Mouse (Mus musculus) spleen, adult 2 months (tissue): ENCODE results near the gene Btnl2. TPM values are rescaled to one million over a fixed set of nuclear protein-coding genes. Genes with fewer than 3 reads are reported as not detected.

Source experiments
- DNase-seq, 2 experiments: peaks; one replicate each; pipeline versions ENCODE4 v3.0.0 to v3.0.0-alpha.2; 2012 to 2021; ENCODE audit warnings: low spot score in 2 of 2, low read depth in 1 of 2
- H3K27ac ChIP-seq: fragments of 200-500 bp; 2 replicates; pipeline ENCODE4 v1.5.1; 2012; ENCODE audit warnings: low read length, inconsistent platforms; ENCODE audit not compliant: insufficient read depth
- H3K27me3 ChIP-seq: fragments of 200-500 bp; 2 replicates; pipeline ENCODE4 v1.6.1; 2012; ENCODE audit warnings: mild to moderate bottlenecking, moderate library complexity, low read length, inconsistent platforms; ENCODE audit not compliant: control insufficient read depth, insufficient read depth
- H3K36me3 ChIP-seq: fragments of 200-500 bp; 2 replicates; pipeline ENCODE4 v1.6.1; 2012; ENCODE audit warnings: mild to moderate bottlenecking, low read length, inconsistent platforms; ENCODE audit not compliant: control insufficient read depth, insufficient read depth
- H3K4me1 ChIP-seq: fragments of 200-500 bp; 2 replicates; pipeline ENCODE4 v1.6.1; 2011; ENCODE audit warnings: inconsistent platforms; ENCODE audit not compliant: control insufficient read depth, insufficient read depth, insufficient read length
- H3K4me3 ChIP-seq: fragments of 200-500 bp; 2 replicates; pipeline ENCODE4 v1.5.1; 2011; ENCODE audit warnings: mild to moderate bottlenecking, inconsistent platforms; ENCODE audit not compliant: insufficient read depth, insufficient read length; ENCODE audit errors: extremely low read depth
- CTCF ChIP-seq: fragments of 200-500 bp; IDR thresholded peaks from 2 replicates; pipeline ENCODE4 v1.5.1; 2011; ENCODE audit warnings: mild to moderate bottlenecking, inconsistent platforms; ENCODE audit not compliant: insufficient read depth, insufficient read length, insufficient replicate concordance; ENCODE audit errors: extremely low read depth
- POLR2A ChIP-seq: fragments of 200-500 bp; IDR thresholded peaks from 2 replicates; pipeline ENCODE4 v1.6.1; 2011; ENCODE audit warnings: low read depth, low read length, inconsistent platforms
- WGBS: fragments of 180-500 bp; shearing (Covaris S2); methylation state at CpG from one replicate; pipeline ENCODE4 v1.1.7; 2018; 5-methylcytosine and 5-hydroxymethylcytosine counted together
- polyA plus RNA-seq: library from polyadenylated mRNA; depleted of rRNA; stranded (reverse); fragments of >200 nt; gene quantifications from 2 replicates; pipeline ENCODE4 v1.2.3, GENCODE M21; 2012

The Btnl2 gene
- polyA plus RNA-seq, 1 experiment = 4.4 TPM

GRCm38 (mm10) chr17:34365031-34365430, 10.4 kb downstream of the Btnl2 start:
- Histone ChIP-seq H3K36me3 (no peaks in the 10 kb centered on the region), H3K27ac (no peak overlapping the region), H3K4me1 (peaks cover 6% of the 10 kb centered on the region; the same call in 1 of the 2 replicates), H3K27me3 (no peaks in the 10 kb centered on the region), H3K4me3 (no peak overlapping the region)
- WGBS = 73% methylated on average over 10 of the region's 10 CpGs
- TF ChIP-seq CTCF (no peak), POLR2A (no peak)
- DNase-seq = no peak

DNA sequence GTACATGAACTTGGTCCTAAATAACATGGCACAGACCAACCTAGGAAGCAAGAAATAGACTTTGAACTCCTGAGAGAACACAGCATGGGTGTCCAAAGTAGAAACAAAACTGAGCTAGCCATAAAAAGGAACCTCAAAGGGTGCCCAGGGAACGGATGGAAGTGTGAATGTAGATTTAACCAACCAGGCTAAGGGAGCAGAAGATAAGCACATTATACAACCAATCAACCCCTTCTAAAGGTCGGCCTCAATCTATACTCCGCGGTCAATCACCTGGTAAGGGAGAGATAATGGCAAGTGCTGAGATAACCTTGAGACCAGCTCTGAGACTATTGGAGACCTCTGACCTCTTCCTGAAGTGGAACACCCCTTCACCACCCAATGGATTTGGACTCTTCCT, 15.9 kb downstream of the Btnl2 start:
- H3K4me1 ChIP-seq = no peaks in the 10 kb centered on the region
- no peak overlapping the region for H3K27ac ChIP-seq
- no peaks in the 10 kb centered on the region for H3K36me3 ChIP-seq
- WGBS = 88% methylated on average over 4 of the region's 4 CpGs
- DNase-seq = no peak
- TF ChIP-seq POLR2A (no peak), CTCF (no peak)
- H3K4me3 ChIP-seq = no peak overlapping the region
- H3K27me3 ChIP-seq = no peaks in the 10 kb centered on the region

- 67% methylated on average over 6 of the region's 6 CpGs for WGBS
These were observed 18.6 kb downstream of the Btnl2 start for GRCm38 (mm10) chr17:34373055-34373709.

DNA sequence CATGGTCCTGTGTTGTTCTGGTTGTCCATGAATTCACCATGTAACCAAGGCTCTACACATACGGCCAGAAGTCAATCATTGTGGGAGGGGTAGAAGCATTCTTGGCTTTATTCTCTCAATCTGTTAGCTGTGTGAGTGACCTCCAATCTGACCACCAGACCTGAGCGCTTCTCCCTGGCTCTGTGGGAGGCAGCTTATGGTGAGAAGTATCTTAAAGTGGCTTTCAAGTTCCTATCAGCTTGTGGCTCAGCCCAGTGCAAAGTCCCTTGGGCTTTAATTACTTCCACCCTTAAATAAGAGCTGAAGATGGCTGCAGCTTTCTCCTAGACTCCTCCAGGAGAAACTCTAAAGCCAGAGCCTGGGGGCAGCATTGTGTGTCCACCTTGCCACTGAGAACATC, 22.2 kb downstream of the Btnl2 start, which contains the start of gene Btnl1:
TSS of gene Btnl1 (plus strand) at position 286 of the 400 bp plus-strand sequence.
- Histone ChIP-seq H3K36me3 (no peaks in the 10 kb centered on the region), H3K27ac (peak within 1 kb of the TSS; percentile 65), H3K27me3 (no peaks in the 10 kb centered on the region)

More at GRCm38 (mm10) chr17:34373055-34373709, 18.6 kb downstream of the Btnl2 start:
- Histone ChIP-seq H3K36me3 (no peaks in the 10 kb centered on the region), H3K4me1 (peaks cover 9% of the 10 kb centered on the region; the same call in 1 of the 2 replicates), H3K27ac (no peak overlapping the region), H3K27me3 (no peaks in the 10 kb centered on the region), H3K4me3 (no peak overlapping the region)
- TF ChIP-seq CTCF (no peak), POLR2A (no peak)
- DNase-seq = no peak

GRCm38 (mm10) chr17:34377450-34378209, 23.0 kb downstream of the Btnl2 start:
- 24% methylated on average over 6 of the region's 6 CpGs for WGBS
- peaks cover 11% of the 10 kb centered on the region; the same call in 1 of the 2 replicates for H3K4me1 ChIP-seq
- H3K27me3 ChIP-seq = no peaks in the 10 kb centered on the region
- no peak for TF ChIP-seq POLR2A
- TF ChIP-seq CTCF = no peak
- no peaks in the 10 kb centered on the region for H3K36me3 ChIP-seq
- no peak overlapping the region for H3K4me3 ChIP-seq
- DNase-seq = no peak
- H3K27ac ChIP-seq = peak overlapping the region; percentile 65

More for the DNA sequence above, 22.2 kb downstream of the Btnl2 start, which contains the start of gene Btnl1:
- 53% methylated on average over 2 of the region's 2 CpGs for WGBS
- H3K4me1 ChIP-seq = peaks cover 11% of the 10 kb centered on the region; the same call in 1 of the 2 replicates
- no peak for DNase-seq
- no peak within 1 kb of the TSS for H3K4me3 ChIP-seq
- TF ChIP-seq CTCF = no peak
- TF ChIP-seq POLR2A = no peak

GRCm38 (mm10) chr17:34378716-34379115, 24.1 kb downstream of the Btnl2 start:
- H3K36me3 ChIP-seq = no peaks in the 10 kb centered on the region
- TF ChIP-seq CTCF = peak; percentile 36; the same call in 1 of the 2 replicates
- TF ChIP-seq POLR2A = no peak
- no peaks in the 10 kb centered on the region for H3K27me3 ChIP-seq
- peaks cover 11% of the 10 kb centered on the region; the same call in 1 of the 2 replicates for H3K4me1 ChIP-seq
- peak in 1 of 2 experiments; percentile 38 for DNase-seq
- no peak overlapping the region for H3K4me3 ChIP-seq
- no peak overlapping the region for H3K27ac ChIP-seq
- WGBS = 37% methylated on average over 2 of the region's 2 CpGs
